ENCODE assay signal across 40 mouse cellular contexts in the genomic region with DNA sequence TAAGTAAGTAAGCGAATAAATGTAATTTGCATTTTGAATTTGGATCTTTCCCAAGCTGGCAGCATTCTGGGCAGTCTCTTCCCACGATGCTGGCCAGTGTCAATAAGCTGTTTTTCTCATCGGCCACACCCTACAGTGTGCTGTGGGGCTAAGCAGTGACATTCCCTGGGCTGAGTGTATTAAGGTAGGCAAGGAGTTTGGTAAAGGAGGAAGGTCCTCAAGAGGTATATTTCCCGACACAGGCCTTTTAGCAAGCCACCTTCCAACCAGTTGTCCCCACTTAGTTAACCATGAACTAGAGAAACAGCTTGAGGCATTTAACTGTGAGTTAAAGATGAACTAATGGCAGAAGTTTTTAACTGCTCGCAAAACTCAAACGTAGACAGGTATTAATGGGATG. TPM values are rescaled to one million over a fixed set of nuclear protein-coding genes. Genes with fewer than 3 reads are reported as not detected.
DNase-seq lines count a peak whose midpoint lies in the region; ATAC-seq lines count a peak whose summit lies in the region.
"Had no signal": no experiment of that assay in that cellular context is flagged by ENCODE, and none has a peak within 500 bp of the region (broad histone marks: within the 10 kb centered on the region; RNA-seq: fewer than 3 reads in every experiment).

No protein-coding gene starts in this region.

- DNase-seq in kidney, adult 18-20 months, result peak; percentile 63
- DNase-seq in kidney, postnatal 4 days, result no peak
- peak; percentile 88 for DNase-seq in kidney, adult 9 months
- DNase-seq in kidney, postnatal 14 days, result peak; percentile 62
- no peak for DNase-seq in thymus, postnatal 0 days (ENCODE audit: low spot score)
- no peak for DNase-seq in left cerebral cortex, postnatal 14 days (ENCODE audit: low spot score in 2 of 2)
- DNase-seq: adrenal gland, postnatal 25 days; cerebellum, adult 11-12 months; cerebellum, postnatal 10 days; layer of hippocampus, postnatal 36 days; liver; lung, adult 2 months; lung, postnatal 10 days; retina, postnatal 1 day; right cerebral cortex, postnatal 14 days; spleen, adult 18-20 months; thymus, adult 2 months; thymus, postnatal 4 days had no signal

- no peaks in the 10 kb centered on the region for H3K27me3 ChIP-seq in neural tube, embryonic 15.5 days (replicated peaks)
- H3K27me3 ChIP-seq: embryonic facial prominence, embryonic 13.5 days; forebrain, embryonic 15.5 days; heart, embryonic 15.5 days; midbrain, embryonic 13.5 days; neural tube, embryonic 13.5 days had no signal

- intact Hi-C loops in left cerebral cortex, postnatal 14 days (cut with DNase I), result no loop called here

- WGBS in neural tube, embryonic 15.5 days, result 84% methylated on average over 6 of the region's 6 CpGs

- no peak overlapping the region for H3K9ac ChIP-seq in neural tube, embryonic 15.5 days (replicated peaks)
- H3K9ac ChIP-seq: embryonic facial prominence, embryonic 13.5 days; forebrain, embryonic 15.5 days; heart, embryonic 15.5 days; liver, embryonic 14.5 days; midbrain, embryonic 13.5 days; neural tube, embryonic 13.5 days had no signal

- H3K27ac ChIP-seq in neural tube, embryonic 15.5 days (replicated peaks), result no peak overlapping the region
- H3K27ac ChIP-seq: embryonic facial prominence, embryonic 13.5 days; forebrain, embryonic 10.5 days; forebrain, embryonic 15.5 days; heart, embryonic 15.5 days; liver, embryonic 14.5 days; macrophage; midbrain, embryonic 13.5 days; neural tube, embryonic 13.5 days had no signal

- H3K4me1 ChIP-seq in neural tube, embryonic 15.5 days, result no peaks in the 10 kb centered on the region
- H3K4me1 ChIP-seq: embryonic facial prominence, embryonic 13.5 days; forebrain, embryonic 10.5 days; forebrain, embryonic 15.5 days; midbrain, embryonic 13.5 days; neural tube, embryonic 13.5 days had no signal

- H3K4me2 ChIP-seq in neural tube, embryonic 15.5 days, result no peak overlapping the region
- H3K4me2 ChIP-seq: embryonic facial prominence, embryonic 13.5 days; forebrain, embryonic 15.5 days; heart, embryonic 15.5 days; midbrain, embryonic 13.5 days; neural tube, embryonic 13.5 days had no signal

- no peaks in the 10 kb centered on the region for H3K9me3 ChIP-seq in neural tube, embryonic 15.5 days (replicated peaks)
- H3K9me3 ChIP-seq: embryonic facial prominence, embryonic 13.5 days; forebrain, embryonic 10.5 days; forebrain, embryonic 15.5 days; heart, embryonic 15.5 days; midbrain, embryonic 13.5 days; neural tube, embryonic 13.5 days had no signal

- no peak overlapping the region for H3K4me3 ChIP-seq in neural tube, embryonic 15.5 days (replicated peaks)
- H3K4me3 ChIP-seq: embryonic facial prominence, embryonic 13.5 days; forebrain, embryonic 10.5 days; forebrain, embryonic 15.5 days; heart, embryonic 15.5 days; midbrain, embryonic 13.5 days; neural tube, embryonic 13.5 days had no signal

- H3K36me3 ChIP-seq in neural tube, embryonic 15.5 days, result no peaks in the 10 kb centered on the region
- H3K36me3 ChIP-seq: embryonic facial prominence, embryonic 13.5 days; forebrain, embryonic 10.5 days; forebrain, embryonic 15.5 days; heart, embryonic 15.5 days; midbrain, embryonic 13.5 days; neural tube, embryonic 13.5 days had no signal

- ATAC-seq in neural tube, embryonic 15.5 days (ENCODE audit: low FRiP score), result no peak
- ATAC-seq: CD4-positive, CD25-positive, alpha-beta regulatory T cell, adult 4 months; forebrain, embryonic 15.5 days; hindbrain, embryonic 16.5 days; midbrain, embryonic 13.5 days had no signal

RNA-seq across cellular contexts. Expression of a gene that starts 18.2 kb away (rescaled TPM):
- 0.57 and 0.65 TPM in 2 replicates for polyA plus RNA-seq in thymus, postnatal 0 days (2015; fragmentation: Nextera tagmentation; extraction: Ambion mirVana)
- 12.9 and 14.0 TPM in 2 replicates for polyA plus RNA-seq in neural tube, embryonic 15.5 days (2015; fragmentation: Nextera tagmentation; extraction: Ambion mirVana)
- 10 to 100 TPM; 28.4 to 38.2 TPM for total RNA-seq in left cerebral cortex, postnatal 14 days (2021)
- total RNA-seq: common myeloid progenitor, adult 5-6 weeks; megakaryocyte-erythroid progenitor cell, adult 5-6 weeks had no signal
- polyA plus RNA-seq: macrophage had no signal

RNA-seq across cellular contexts. Expression of a gene that starts 49.3 kb away (rescaled TPM):
- not detected in 2 replicates for polyA plus RNA-seq in thymus, postnatal 0 days (2015; fragmentation: Nextera tagmentation; extraction: Ambion mirVana)
- polyA plus RNA-seq in neural tube, embryonic 15.5 days (2015; fragmentation: Nextera tagmentation; extraction: Ambion mirVana), result not detected in 2 replicates
- not detected for total RNA-seq in left cerebral cortex, postnatal 14 days (2021)
- total RNA-seq: adrenal gland, adult 18-20 months; adrenal gland, postnatal 25 days; common myeloid progenitor, adult 5-6 weeks; gastrocnemius, adult 8-10 months; heart, postnatal 25 days; layer of hippocampus, postnatal 36 days; megakaryocyte-erythroid progenitor cell, adult 5-6 weeks had no signal
- polyA plus RNA-seq: CD4-positive, CD25-positive, alpha-beta regulatory T cell, adult 4 months; embryonic facial prominence, embryonic 13.5 days; forebrain, embryonic 10.5 days; forebrain, embryonic 15.5 days; frontal cortex, adult 2 months; gonadal fat pad, adult 2 months; heart, embryonic 15.5 days; hindbrain, embryonic 11.5 days; hindbrain, embryonic 16.5 days; intestine, embryonic 14.5 days; limb, embryonic 11.5 days; liver, embryonic 14.5 days; lung, adult 2 months; macrophage; midbrain, embryonic 13.5 days; neural tube, embryonic 13.5 days; stomach, embryonic 16.5 days; thymus, adult 2 months had no signal

Comparison
In these comparisons a context has a peak if more than half of its experiments do, and no peak if none do; other contexts are left out.
1. DNase-seq: peak in kidney, adult 18-20 months (single experiment), kidney, adult 9 months (single experiment) and kidney, postnatal 14 days (single experiment); none in kidney, postnatal 4 days (0 of 2), thymus, postnatal 0 days (single experiment) and left cerebral cortex, postnatal 14 days (0 of 2).